Comparison of ENCODE assay signal across 9 mouse cellular contexts in the genomic region with DNA sequence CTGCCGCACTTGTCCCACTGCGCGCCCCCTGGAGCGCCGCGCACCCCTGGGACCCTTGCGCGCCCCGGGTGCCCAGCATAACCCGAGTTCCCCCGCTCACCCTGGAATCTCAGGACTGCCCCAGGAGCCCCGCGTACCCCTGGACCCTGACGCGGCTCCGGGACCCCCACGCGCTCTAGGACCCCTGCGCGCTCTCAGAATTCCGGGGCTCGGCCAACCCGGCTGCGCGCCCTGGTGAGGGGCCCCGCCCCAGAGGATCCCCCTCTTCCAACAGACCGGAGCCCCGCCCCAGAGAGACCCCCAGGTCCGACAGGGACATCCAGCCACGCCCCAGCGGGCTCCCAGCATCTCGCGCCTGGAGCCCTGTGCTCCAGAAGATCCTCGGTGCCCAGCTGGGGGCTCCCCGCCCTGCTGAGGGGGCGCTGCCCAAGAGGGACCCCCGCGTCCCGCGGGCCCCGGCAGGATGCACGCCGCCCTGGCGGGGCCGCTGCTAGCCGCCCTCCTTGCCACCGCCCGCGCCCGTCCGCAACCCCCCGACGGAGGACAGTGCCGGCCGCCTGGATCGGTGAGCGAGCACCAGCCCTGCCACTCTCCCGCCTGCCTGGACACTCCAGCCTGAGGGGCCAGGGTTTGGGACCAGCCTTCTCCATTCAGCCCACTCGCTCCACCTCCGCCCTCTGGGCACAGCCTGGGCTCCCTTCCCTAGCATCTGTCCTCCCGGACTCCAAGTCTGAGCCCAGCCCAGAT. TPM values are rescaled to one million over a fixed set of nuclear protein-coding genes. Genes with fewer than 3 reads are reported as not detected.
DNase-seq lines count a peak whose midpoint lies in the region; ATAC-seq lines count a peak whose summit lies in the region.
"Had no signal": no experiment of that assay in that cellular context is flagged by ENCODE, and none has a peak within 500 bp of the region (broad histone marks: within the 10 kb centered on the region; RNA-seq: fewer than 3 reads in every experiment).

A gene (plus strand): TSS at position 370 of the 747 bp plus-strand sequence.

- H3K9me3 ChIP-seq in forebrain, embryonic 14.5 days (replicated peaks; ENCODE audit: control insufficient read depth, low read length), result no peaks in the 10 kb centered on the region
- no peaks in the 10 kb centered on the region for H3K9me3 ChIP-seq in intestine, embryonic 14.5 days (ENCODE audit: control insufficient read depth, low read length)
- no peaks in the 10 kb centered on the region for H3K9me3 ChIP-seq in liver, embryonic 16.5 days (replicated peaks; ENCODE audit: control insufficient read depth, low read length)

- peak within 1 kb of the TSS; percentile 99 for H3K4me2 ChIP-seq in forebrain, embryonic 14.5 days (ENCODE audit: low read length)
- peak within 1 kb of the TSS; percentile 96 for H3K4me2 ChIP-seq in intestine, embryonic 14.5 days (ENCODE audit: low read length)
- peak within 1 kb of the TSS; percentile 64 for H3K4me2 ChIP-seq in liver, embryonic 16.5 days (ENCODE audit: low read depth, low read length)

- no peaks in the 10 kb centered on the region for H3K36me3 ChIP-seq in forebrain, embryonic 14.5 days (ENCODE audit: control insufficient read depth, insufficient read depth, low read length)
- no peaks in the 10 kb centered on the region for H3K36me3 ChIP-seq in intestine, embryonic 14.5 days (ENCODE audit: control insufficient read depth, insufficient read depth, low read length)
- H3K36me3 ChIP-seq in liver, embryonic 16.5 days (ENCODE audit: control insufficient read depth, insufficient read depth), result no peaks in the 10 kb centered on the region
- H3K36me3 ChIP-seq: G1E had no signal

- H3K9ac ChIP-seq in forebrain, embryonic 14.5 days (ENCODE audit: low read length), result peak within 1 kb of the TSS; percentile 68
- H3K9ac ChIP-seq in intestine, embryonic 14.5 days (ENCODE audit: low read length), result peak within 1 kb of the TSS; percentile 53
- H3K9ac ChIP-seq in liver, embryonic 16.5 days (ENCODE audit: low read depth, low read length), result no peak within 1 kb of the TSS

- under 1% methylated on average over 57 of the region's 61 CpGs for WGBS in forebrain, embryonic 14.5 days
- WGBS in intestine, embryonic 14.5 days, result 2% methylated on average over 40 of the region's 61 CpGs
- 2% methylated on average over 46 of the region's 61 CpGs for WGBS in liver, embryonic 16.5 days (ENCODE audit: insufficient replicate concordance)

- peaks cover 16% of the 10 kb centered on the region; the same call in 1 of the 2 replicates for H3K27me3 ChIP-seq in forebrain, embryonic 14.5 days (replicated peaks; ENCODE audit: control insufficient read depth, insufficient read depth, low read length)
- H3K27me3 ChIP-seq in intestine, embryonic 14.5 days (replicated peaks; ENCODE audit: control insufficient read depth, insufficient read depth, low read length), result peaks cover 22% of the 10 kb centered on the region
- peaks cover 37% of the 10 kb centered on the region for H3K27me3 ChIP-seq in liver, embryonic 16.5 days (ENCODE audit: control insufficient read depth, insufficient read depth, low read depth, low read length)

- peak; percentile 29; the same call in 1 of the 2 replicates for ATAC-seq in frontal cortex, adult (ENCODE audit: low TSS enrichment)
- peak; percentile 59 for ATAC-seq in forebrain, embryonic 14.5 days
- ATAC-seq in intestine, embryonic 14.5 days (replicated peaks; ENCODE audit: low FRiP score, low TSS enrichment, low read depth), result peak; percentile 68
- 0 out of 2 replicates have a peak, but pooled peaks have one; percentile 21 for ATAC-seq in liver, embryonic 16.5 days (ENCODE audit: low read depth)
- ATAC-seq in CD4-positive, CD25-positive, alpha-beta regulatory T cell, adult 4 months, result no peak

- peak within 1 kb of the TSS; percentile 76 for H3K27ac ChIP-seq in forebrain, embryonic 14.5 days (ENCODE audit: low read depth, low read length)
- H3K27ac ChIP-seq in intestine, embryonic 14.5 days (ENCODE audit: low read depth), result peak within 1 kb of the TSS; percentile 67
- H3K27ac ChIP-seq in liver, embryonic 16.5 days (ENCODE audit: low read length), result no peak within 1 kb of the TSS

- peaks cover 4% of the 10 kb centered on the region; the same call in 1 of the 2 replicates for H3K4me1 ChIP-seq in forebrain, embryonic 14.5 days (ENCODE audit: control insufficient read depth, insufficient read depth, low read length)
- H3K4me1 ChIP-seq in intestine, embryonic 14.5 days (replicated peaks; ENCODE audit: control insufficient read depth, insufficient read depth, low read length), result peaks cover 16% of the 10 kb centered on the region
- peaks cover 2% of the 10 kb centered on the region; the same call in 1 of the 2 replicates for H3K4me1 ChIP-seq in liver, embryonic 16.5 days (ENCODE audit: control insufficient read depth, low read depth, low read length)

- H3K4me3 ChIP-seq in forebrain, embryonic 14.5 days (ENCODE audit: low read depth, low read length), result peak within 1 kb of the TSS; percentile 65
- H3K4me3 ChIP-seq in intestine, embryonic 14.5 days (ENCODE audit: low read depth, low read length), result peak within 1 kb of the TSS; percentile 68
- H3K4me3 ChIP-seq in liver, embryonic 16.5 days (ENCODE audit: low read depth, low read length), result peak within 1 kb of the TSS; percentile 51

- DNase-seq in frontal cortex, adult 2 months (ENCODE audit: extremely low spot score in 1 of 2, low spot score in 1 of 2), result no peak
- peak; percentile 64 for DNase-seq in NIH3T3 (ENCODE audit: low read depth)
- DNase-seq in forebrain, embryonic 14.5 days (ENCODE audit: low spot score), result peak; percentile 27
- peak; percentile 69 for DNase-seq in intestine, embryonic 14.5 days (ENCODE audit: low spot score)
- DNase-seq in testis, postnatal 10 days (ENCODE audit: low spot score), result peak; percentile 61

RNA-seq across cellular contexts. Expression of the gene that starts here (rescaled TPM):
- polyA plus RNA-seq in frontal cortex, adult 2 months (2012; rRNA removed), result 0.99 and 1.8 TPM in 2 replicates
- 0.37 and 0.41 TPM in 2 replicates for polyA plus RNA-seq in forebrain, embryonic 14.5 days (2014; fragmentation: Nextera tagmentation; extraction: Ambion mirVana)
- polyA plus RNA-seq in intestine, embryonic 14.5 days (2014; fragmentation: Nextera tagmentation; extraction: Ambion mirVana), result 0.52 and 0.72 TPM in 2 replicates
- 0.06 and 0.12 TPM in 2 replicates for polyA plus RNA-seq in liver, embryonic 16.5 days (2015; fragmentation: Nextera tagmentation; extraction: Ambion mirVana)
- polyA plus RNA-seq in CD4-positive, CD25-positive, alpha-beta regulatory T cell, adult 4 months (2017; shearing (Covaris generic)), result not detected
- polyA plus RNA-seq: G1E had no signal

Comparison
In these comparisons a context has a peak if more than half of its experiments do, and no peak if none do; other contexts are left out.
1. Peak in DNase-seq, ATAC-seq, H3K4me3 ChIP-seq, H3K27ac ChIP-seq, H3K9ac ChIP-seq and H3K4me2 ChIP-seq in forebrain, embryonic 14.5 days; RNA of the gene not detected or under 1 TPM.
2. Peak in DNase-seq, ATAC-seq, H3K4me3 ChIP-seq, H3K27ac ChIP-seq, H3K9ac ChIP-seq and H3K4me2 ChIP-seq in intestine, embryonic 14.5 days; RNA of the gene not detected or under 1 TPM.
3. Peak in ATAC-seq, H3K4me3 ChIP-seq and H3K4me2 ChIP-seq in liver, embryonic 16.5 days; RNA of the gene not detected or under 1 TPM.
4. DNase-seq: peak in NIH3T3 (single experiment) and testis, postnatal 10 days (single experiment); none in frontal cortex, adult 2 months (0 of 2).
5. Peak in every context shown above with its lines, with median percentiles within 50 percentile points of each other: H3K4me2 ChIP-seq and H3K4me3 ChIP-seq.